Mouse (Mus musculus) midbrain, embryonic 11.5 days (tissue): ENCODE results near the gene Lrrc4b. TPM values are rescaled to one million over a fixed set of nuclear protein-coding genes. Genes with fewer than 3 reads are reported as not detected.

Experiments
- ATAC-seq: fragments of 200-750 bp; cut with Nextera tagmentation; 2 replicates; pipeline ENCODE4 v1.8.0; 2017; ENCODE audit warnings: moderate TSS enrichment, moderate library complexity; ENCODE audit not compliant: low FRiP score
- DNase-seq: peaks from one replicate; pipeline ENCODE4 v3.0.0; 2015; ENCODE audit warnings: low spot score; ENCODE audit errors: missing footprints
- H3K27ac ChIP-seq: fragments of 300-500 bp; sonication (generic); 2 replicates; pipeline ENCODE4 v1.5.1; 2014; ENCODE audit warnings: low read depth, low read length
- H3K27me3 ChIP-seq: fragments of 300-500 bp; sonication (generic); 2 replicates; pipeline ENCODE4 v1.6.1; 2014; ENCODE audit warnings: mild to moderate bottlenecking, low read length, moderate library complexity, mixed read lengths; ENCODE audit not compliant: control insufficient read depth, insufficient read depth
- H3K36me3 ChIP-seq: fragments of 300-500 bp; sonication (generic); 2 replicates; pipeline ENCODE4 v1.6.1; 2014; ENCODE audit warnings: mild to moderate bottlenecking, low read length, moderate library complexity, mixed read lengths; ENCODE audit not compliant: control insufficient read depth, insufficient read depth
- H3K4me1 ChIP-seq: fragments of 300-500 bp; sonication (generic); 2 replicates; pipeline ENCODE4 v1.6.1; 2014; ENCODE audit warnings: low read length; ENCODE audit not compliant: control insufficient read depth, insufficient read depth
- H3K4me2 ChIP-seq: fragments of 300-500 bp; sonication (generic); 2 replicates; pipeline ENCODE4 v1.6.1; 2014; ENCODE audit warnings: mild to moderate bottlenecking, moderate library complexity
- H3K4me3 ChIP-seq: fragments of 300-500 bp; sonication (generic); 2 replicates; pipeline ENCODE4 v1.5.1; 2014; ENCODE audit warnings: low read depth, low read length
- H3K9ac ChIP-seq: fragments of 300-500 bp; sonication (generic); 2 replicates; pipeline ENCODE4 v1.6.1; 2014; ENCODE audit warnings: low read length
- H3K9me3 ChIP-seq: fragments of 300-500 bp; sonication (generic); 2 replicates; pipeline ENCODE4 v1.6.1; 2016; ENCODE audit warnings: low read length; ENCODE audit not compliant: control insufficient read depth
- WGBS: fragments of 180-500 bp; shearing (Covaris S2); extraction: QIAGEN DNeasy Blood & Tissue Kit; methylation state at CpG from one replicate; pipeline ENCODE4 v1.1.7; 2014; 5-methylcytosine and 5-hydroxymethylcytosine counted together
- polyA plus RNA-seq: library from polyadenylated mRNA; unstranded; fragments of >200 nt; fragmentation: Nextera tagmentation; extraction: Ambion mirVana; gene quantifications from 2 replicates; pipeline ENCODE4 v1.2.1, GENCODE M21; 2014

Lrrc4b gene
- polyA plus RNA-seq, 1 experiment from 2014 or later: 10.3 TPM

DNA sequence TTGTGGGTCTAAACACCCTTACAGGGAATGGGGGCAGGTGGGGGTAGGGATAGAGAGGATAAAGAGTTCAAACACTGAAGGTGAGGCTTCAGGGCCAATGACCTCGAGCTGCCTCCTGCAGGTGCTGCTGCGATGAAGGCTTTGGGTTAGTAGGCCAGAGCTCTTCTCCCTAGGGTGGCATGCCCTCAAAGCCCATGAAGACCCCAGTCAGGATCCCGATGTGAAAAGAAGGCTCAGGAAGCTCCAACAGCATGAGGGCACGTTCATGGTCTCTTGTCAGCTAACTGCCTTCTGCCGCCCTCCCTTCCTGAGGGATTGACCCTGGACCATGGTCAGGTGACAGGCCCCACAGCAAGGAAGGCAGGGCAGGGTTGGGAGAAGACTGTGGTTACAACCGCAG lies 31.2 kb downstream of the Lrrc4b start:
- Histone ChIP-seq H3K9me3 (no peaks in the 10 kb centered on the region; the same call in 1 of the 2 replicates), H3K36me3 (peaks cover 26% of the 10 kb centered on the region), H3K27me3 (peaks cover 17% of the 10 kb centered on the region), H3K4me3 (no peak overlapping the region), H3K9ac (no peak overlapping the region), H3K4me1 (peaks cover 18% of the 10 kb centered on the region), H3K27ac (no peak overlapping the region), H3K4me2 (no peak overlapping the region)
- no peak for ATAC-seq
- DNase-seq: no peak
- WGBS: 85% methylated on average over 6 of the region's 6 CpGs

- Histone ChIP-seq H3K27ac (no peak overlapping the region), H3K4me3 (no peak overlapping the region), H3K27me3 (peaks cover 17% of the 10 kb centered on the region), H3K9me3 (no peaks in the 10 kb centered on the region; the same call in 1 of the 2 replicates), H3K9ac (no peak overlapping the region), H3K4me1 (peaks cover 20% of the 10 kb centered on the region), H3K36me3 (peaks cover 26% of the 10 kb centered on the region), H3K4me2 (no peak overlapping the region)
- 81% methylated on average over 31 of the region's 31 CpGs for WGBS
- DNase-seq: peak; percentile 59
- no peak for ATAC-seq
Measured at GRCm38 (mm10) chr7:44460767-44461502, 32.1 kb downstream of the Lrrc4b start.

GRCm38 (mm10) chr7:44461503-44462217 lies 32.8 kb downstream of the Lrrc4b start:
- DNase-seq (peak; percentile 77), ATAC-seq (0 out of 2 replicates have a peak, but pooled peaks have one; percentile 4)
- H3K4me3 ChIP-seq: no peak overlapping the region
- no peak overlapping the region for H3K9ac ChIP-seq
- H3K27me3 ChIP-seq: peaks cover 17% of the 10 kb centered on the region
- 70% methylated on average over 56 of the region's 57 CpGs for WGBS
- peaks cover 20% of the 10 kb centered on the region for H3K4me1 ChIP-seq
- no peak overlapping the region for H3K4me2 ChIP-seq
- no peaks in the 10 kb centered on the region; the same call in 1 of the 2 replicates for H3K9me3 ChIP-seq
- H3K27ac ChIP-seq: no peak overlapping the region
- H3K36me3 ChIP-seq: peaks cover 26% of the 10 kb centered on the region

GRCm38 (mm10) chr7:44462218-44463055 lies 33.6 kb downstream of the Lrrc4b start:
- ATAC-seq: no peak
- Histone ChIP-seq H3K27ac (no peak overlapping the region), H3K4me2 (no peak overlapping the region), H3K4me3 (no peak overlapping the region), H3K36me3 (peaks cover 23% of the 10 kb centered on the region), H3K27me3 (peaks cover 17% of the 10 kb centered on the region), H3K9me3 (no peaks in the 10 kb centered on the region; the same call in 1 of the 2 replicates), H3K4me1 (peaks cover 22% of the 10 kb centered on the region), H3K9ac (no peak overlapping the region)
- whole genome bisulfite sequencing: 24% methylated on average over 76 of the region's 77 CpGs
- peak; percentile 94 for DNase-seq

- ATAC-seq (no peak), DNase-seq (no peak)
- whole genome bisulfite sequencing: 40% methylated on average over 8 of the region's 8 CpGs
- H3K4me2 ChIP-seq: no peak overlapping the region
- no peak overlapping the region for H3K9ac ChIP-seq
- peaks cover 22% of the 10 kb centered on the region for H3K4me1 ChIP-seq
- H3K4me3 ChIP-seq: no peak overlapping the region
- H3K27me3 ChIP-seq: peaks cover 17% of the 10 kb centered on the region
- H3K9me3 ChIP-seq: no peaks in the 10 kb centered on the region; the same call in 1 of the 2 replicates
- no peak overlapping the region for H3K27ac ChIP-seq
- H3K36me3 ChIP-seq: peaks cover 21% of the 10 kb centered on the region
Measured at GRCm38 (mm10) chr7:44463056-44463425, 34.2 kb downstream of the Lrrc4b start.

DNA sequence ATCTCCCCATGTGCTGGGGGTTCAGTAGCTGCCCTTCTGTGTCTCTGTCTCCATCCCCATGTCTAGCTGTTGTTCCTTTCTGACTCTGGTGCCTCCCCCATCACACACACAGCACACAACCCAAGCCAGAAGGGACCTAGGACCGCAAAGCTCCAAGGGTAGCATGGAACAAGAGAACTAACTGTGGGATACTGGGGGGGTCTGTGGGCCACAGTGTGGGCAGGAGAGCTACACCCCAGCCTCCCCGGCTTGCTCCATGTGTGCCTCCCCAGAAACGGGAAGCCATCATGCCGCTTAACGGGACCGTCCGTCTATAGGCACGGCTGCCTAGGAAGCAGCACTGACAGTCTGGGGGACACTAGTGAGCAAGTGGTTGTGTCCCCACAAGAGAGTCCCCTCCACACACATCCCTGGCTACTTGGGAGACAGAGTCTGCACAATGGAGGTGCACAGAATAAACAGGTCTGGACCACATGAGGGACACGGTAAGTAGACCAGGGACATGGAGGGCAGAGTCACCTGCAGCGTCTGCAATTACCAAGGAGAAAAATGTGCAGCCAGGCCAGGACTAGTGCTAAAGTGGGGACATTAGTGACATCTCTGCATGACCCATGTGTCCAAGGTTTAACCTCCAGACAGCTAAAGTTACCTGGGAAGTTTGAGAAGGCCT lies 34.9 kb downstream of the Lrrc4b start:
- peaks cover 27% of the 10 kb centered on the region for H3K4me1 ChIP-seq
- ATAC-seq: no peak
- 84% methylated on average over 10 of the region's 10 CpGs for WGBS

DNA sequence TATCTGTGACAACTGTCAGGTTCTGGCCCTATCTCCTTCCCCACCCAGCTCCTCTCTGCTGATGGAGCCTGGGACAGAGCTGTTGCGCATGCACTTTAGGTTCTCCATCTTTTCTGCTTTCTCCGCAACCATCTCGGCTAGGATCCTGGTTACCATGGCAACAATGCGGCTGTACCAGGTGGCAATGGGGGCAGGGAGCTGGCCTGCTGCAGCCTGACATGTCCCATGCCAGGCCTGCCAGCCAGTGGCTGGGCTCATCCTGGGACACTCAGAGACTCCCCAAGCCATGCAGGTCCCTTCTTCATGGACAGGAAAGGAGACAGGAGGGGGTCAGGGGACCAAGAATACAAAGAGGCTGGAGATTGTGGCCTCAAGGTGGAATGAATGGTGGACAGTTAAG lies 35.7 kb downstream of the Lrrc4b start:
- Histone ChIP-seq H3K4me1 (peaks cover 31% of the 10 kb centered on the region), H3K4me3 (no peak overlapping the region), H3K9me3 (no peaks in the 10 kb centered on the region), H3K27me3 (peaks cover 17% of the 10 kb centered on the region), H3K9ac (no peak overlapping the region), H3K36me3 (peaks cover 18% of the 10 kb centered on the region), H3K4me2 (no peak overlapping the region), H3K27ac (0 out of 2 replicates have a peak overlapping the region, but pooled peaks have one; percentile 0)
- peak; percentile 85 for DNase-seq
- WGBS: 21% methylated on average over 4 of the region's 4 CpGs
- no peak for ATAC-seq

More for the DNA sequence above, 34.9 kb downstream of the Lrrc4b start:
- Histone ChIP-seq H3K27me3 (peaks cover 17% of the 10 kb centered on the region), H3K36me3 (peaks cover 18% of the 10 kb centered on the region), H3K4me2 (no peak overlapping the region), H3K9me3 (no peaks in the 10 kb centered on the region), H3K9ac (no peak overlapping the region), H3K27ac (no peak overlapping the region), H3K4me3 (no peak overlapping the region)
- peak; percentile 86 for DNase-seq

DNA sequence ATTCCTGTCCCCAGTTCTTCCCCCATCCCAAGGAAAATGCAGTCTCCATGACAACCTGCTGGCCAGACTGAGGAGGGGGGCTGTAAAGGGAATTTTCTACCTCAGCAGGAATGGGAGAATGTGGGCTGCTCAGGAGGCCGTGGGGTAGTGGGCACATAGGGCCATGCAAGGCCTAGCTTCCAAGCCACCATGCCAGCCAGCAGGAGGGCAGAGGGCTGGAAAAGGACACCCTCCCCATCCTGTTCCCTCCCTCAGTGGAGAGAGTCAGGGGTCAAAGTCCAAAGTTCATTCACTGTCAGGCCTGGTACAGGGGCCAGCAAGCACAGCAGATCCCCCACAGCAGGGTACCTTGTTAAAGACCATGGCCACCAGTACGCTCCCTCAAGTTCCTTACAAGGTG lies 36.3 kb downstream of the Lrrc4b start, which contains the start of gene Aspdh:
Gene Aspdh (plus strand): TSS at position 281 of the 400 bp plus-strand sequence.
- ATAC-seq: no peak
- DNase-seq: peak; percentile 81
- H3K9me3 ChIP-seq: no peaks in the 10 kb centered on the region
- H3K9ac ChIP-seq: no peak within 1 kb of the TSS
- no peak within 1 kb of the TSS for H3K4me3 ChIP-seq
- H3K27ac ChIP-seq: 0 out of 2 replicates have a peak within 1 kb of the TSS, but pooled peaks have one; percentile 0
- WGBS: 42% methylated on average over 2 of the region's 2 CpGs
- H3K4me2 ChIP-seq: no peak within 1 kb of the TSS
- H3K4me1 ChIP-seq: peaks cover 31% of the 10 kb centered on the region
- H3K36me3 ChIP-seq: peaks cover 18% of the 10 kb centered on the region
- peaks cover 17% of the 10 kb centered on the region for H3K27me3 ChIP-seq
